Mouse (Mus musculus) cerebellum, postnatal 10 days (tissue): ENCODE results near the gene Ssr2.
"Not testable (repeated sequence)": the region's sequence is repeated elsewhere in the genome, so short reads cannot be mapped to it uniquely, and the experiment has no call there.

Experiments
- DNase-seq, 2 experiments: peaks; one replicate each; pipeline ENCODE4 v3.0.0; 2021; ENCODE audit warnings: mixed read lengths in 2 of 2

Ssr2 gene

GRCm38 (mm10) chr3:88605666-88606065, 30.0 kb downstream of the Ssr2 start, which contains the start of gene Arhgef2:
Arhgef2 (plus strand) TSS chr3:88605966.
- not testable (repeated sequence) for DNase-seq

- DNase-seq = peak; percentile 94 to 96
Measured at GRCm38 (mm10) chr3:88607065-88607757, 31.5 kb downstream of the Ssr2 start.

GRCm38 (mm10) chr3:88607758-88608138, 32.1 kb downstream of the Ssr2 start:
- peak in 1 of 2 experiments; percentile 59 for DNase-seq

- DNase-seq = no peak
Measured at GRCm38 (mm10) chr3:88609066-88609465, 33.4 kb downstream of the Ssr2 start.

GRCm38 (mm10) chr3:88614418-88614817, 38.7 kb downstream of the Ssr2 start:
- DNase-seq = no peak

- DNase-seq = no peak
Measured at GRCm38 (mm10) chr3:88615117-88615516, 39.4 kb downstream of the Ssr2 start.

GRCm38 (mm10) chr3:88615902-88616391, 40.3 kb downstream of the Ssr2 start:
- peak; percentile 64 to 73 for DNase-seq

- DNase-seq = no peak
Measured at GRCm38 (mm10) chr3:88616951-88617500, 41.4 kb downstream of the Ssr2 start.

GRCm38 (mm10) chr3:88618074-88618871, 42.6 kb downstream of the Ssr2 start:
- DNase-seq = no peak

- DNase-seq = no peak
Measured at GRCm38 (mm10) chr3:88619113-88620097, 43.7 kb downstream of the Ssr2 start.

GRCm38 (mm10) chr3:88620146-88620991, 44.7 kb downstream of the Ssr2 start:
- no peak for DNase-seq

- peak; percentile 83 to 84 for DNase-seq
Measured at GRCm38 (mm10) chr3:88620992-88621536, 45.4 kb downstream of the Ssr2 start.

GRCm38 (mm10) chr3:88621537-88622112, 45.9 kb downstream of the Ssr2 start:
- peak; percentile 80 to 82 for DNase-seq

GRCm38 (mm10) chr3:88622113-88622940, 46.7 kb downstream of the Ssr2 start:
- DNase-seq = peak; percentile 83 to 85

GRCm38 (mm10) chr3:88622941-88623345, 47.3 kb downstream of the Ssr2 start:
- peak; percentile 79 to 80 for DNase-seq

GRCm38 (mm10) chr3:88623346-88624135, 47.9 kb downstream of the Ssr2 start:
- DNase-seq = peak; percentile 71 to 74

- peak; percentile 92 to 96 for DNase-seq
Measured at GRCm38 (mm10) chr3:88624324-88624723, 48.6 kb downstream of the Ssr2 start.

- peak in 1 of 2 experiments; percentile 32 for DNase-seq
Measured at GRCm38 (mm10) chr3:88624951-88625350, 49.3 kb downstream of the Ssr2 start.

GRCm38 (mm10) chr3:88625531-88625930, 49.9 kb downstream of the Ssr2 start:
- no peak for DNase-seq
